Mouse (Mus musculus): Measurements from ENCODE around the gene Cxcr1. TPM values are rescaled to one million over a fixed set of nuclear protein-coding genes. Genes with fewer than 3 reads are reported as not detected.

Cxcr1 gene
- total RNA-seq, 1 experiment from 2014 or later: 0.15 TPM

- ATAC-seq (replicated peaks in 1 of 2; ENCODE audit: insufficient read depth in 1 of 2, low FRiP score in 2 of 2, low TSS enrichment in 1 of 2, low read depth in 1 of 2, poor library complexity in 2 of 2, severe bottlenecking in 2 of 2): no peak
Observed at GRCm38 (mm10) chr1:74201048-74201844, 6.8 kb upstream of the Cxcr1 start.

DNA sequence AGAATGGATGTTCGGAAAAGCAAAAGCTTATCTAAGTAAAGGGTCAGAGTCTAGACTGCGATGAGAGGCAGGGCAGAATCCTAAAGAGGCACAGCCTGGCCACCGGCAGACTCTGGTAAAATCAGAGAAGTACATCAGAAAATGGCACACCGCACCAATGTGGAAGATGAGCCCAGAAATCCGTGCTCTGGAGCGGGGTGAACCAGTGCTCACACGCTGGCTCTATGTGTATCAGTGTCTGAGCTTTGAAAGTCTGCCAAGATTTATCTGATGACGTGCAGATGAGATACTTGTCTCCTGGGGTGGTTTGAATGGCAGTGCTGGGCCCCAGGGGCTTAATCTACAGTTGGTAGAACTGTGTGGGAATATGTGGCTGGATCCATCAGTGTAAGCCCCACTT lies 4.6 kb upstream of the Cxcr1 start:
- no peak for ATAC-seq (replicated peaks in 1 of 2; ENCODE audit: insufficient read depth in 1 of 2, low FRiP score in 2 of 2, low TSS enrichment in 1 of 2, low read depth in 1 of 2, poor library complexity in 2 of 2, severe bottlenecking in 2 of 2)

- no peak for ATAC-seq (replicated peaks in 1 of 2; ENCODE audit: insufficient read depth in 1 of 2, low FRiP score in 2 of 2, low TSS enrichment in 1 of 2, low read depth in 1 of 2, poor library complexity in 2 of 2, severe bottlenecking in 2 of 2)
Observed at GRCm38 (mm10) chr1:74197726-74198470, 3.5 kb upstream of the Cxcr1 start.

DNA sequence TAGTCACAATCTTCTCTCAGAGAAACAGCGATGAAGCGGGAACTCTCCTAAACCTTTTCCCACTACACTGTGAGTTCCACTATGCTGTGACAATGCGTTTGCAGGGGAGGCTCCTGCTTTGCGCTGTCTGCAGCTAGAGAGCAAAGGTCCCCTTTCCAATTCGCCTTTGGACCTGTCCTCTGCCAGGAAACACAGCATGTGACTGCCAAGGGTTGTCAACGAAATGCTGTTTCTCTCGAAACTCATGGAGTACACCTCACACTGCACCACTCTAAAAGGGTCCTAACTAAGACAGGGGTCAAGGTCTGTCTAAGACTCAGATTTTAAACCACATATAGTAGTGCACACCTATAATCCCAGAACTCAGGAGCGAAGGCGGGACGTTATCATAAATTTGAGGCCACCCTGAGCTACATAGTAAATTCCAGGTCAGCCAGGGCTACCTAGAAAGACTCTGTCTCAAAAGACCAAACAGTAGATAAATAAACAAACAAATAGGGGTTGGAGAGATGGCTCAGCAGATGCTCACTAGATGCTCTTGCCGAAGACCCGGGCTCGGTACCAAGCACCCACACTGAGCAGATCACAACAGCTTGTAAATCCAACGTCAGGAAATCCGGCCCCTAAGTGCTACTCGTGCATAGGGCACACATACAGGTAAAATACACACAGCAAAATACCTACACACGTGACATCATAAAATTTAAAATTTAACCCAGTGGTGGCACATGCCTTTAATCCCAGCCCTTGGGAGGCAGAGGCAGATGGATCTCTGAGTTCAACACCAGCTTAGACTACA lies 2.4 kb upstream of the Cxcr1 start:
- ATAC-seq (replicated peaks in 1 of 2; ENCODE audit: insufficient read depth in 1 of 2, low FRiP score in 2 of 2, low TSS enrichment in 1 of 2, low read depth in 1 of 2, poor library complexity in 2 of 2, severe bottlenecking in 2 of 2): no peak

- ATAC-seq (replicated peaks in 1 of 2; ENCODE audit: insufficient read depth in 1 of 2, low FRiP score in 2 of 2, low TSS enrichment in 1 of 2, low read depth in 1 of 2, poor library complexity in 2 of 2, severe bottlenecking in 2 of 2): peak; percentile 81 to 82
Observed at GRCm38 (mm10) chr1:74195961-74196360, 1.5 kb upstream of the Cxcr1 start.

- no peak for ATAC-seq (replicated peaks in 1 of 2; ENCODE audit: insufficient read depth in 1 of 2, low FRiP score in 2 of 2, low TSS enrichment in 1 of 2, low read depth in 1 of 2, poor library complexity in 2 of 2, severe bottlenecking in 2 of 2)
Observed at GRCm38 (mm10) chr1:74192711-74193110, 1.7 kb downstream of the Cxcr1 start.

- no peak for ATAC-seq (replicated peaks in 1 of 2; ENCODE audit: insufficient read depth in 1 of 2, low FRiP score in 2 of 2, low TSS enrichment in 1 of 2, low read depth in 1 of 2, poor library complexity in 2 of 2, severe bottlenecking in 2 of 2)
Observed at GRCm38 (mm10) chr1:74190471-74190870, 4.0 kb downstream of the Cxcr1 start.

GRCm38 (mm10) chr1:74183006-74183405 lies 11.4 kb downstream of the Cxcr1 start:
- ATAC-seq (replicated peaks in 1 of 2; ENCODE audit: insufficient read depth in 1 of 2, low FRiP score in 2 of 2, low TSS enrichment in 1 of 2, low read depth in 1 of 2, poor library complexity in 2 of 2, severe bottlenecking in 2 of 2): no peak

- ATAC-seq (replicated peaks in 1 of 2; ENCODE audit: insufficient read depth in 1 of 2, low FRiP score in 2 of 2, low TSS enrichment in 1 of 2, low read depth in 1 of 2, poor library complexity in 2 of 2, severe bottlenecking in 2 of 2): no peak
Observed at GRCm38 (mm10) chr1:74181462-74181861, 13.0 kb downstream of the Cxcr1 start.

DNA sequence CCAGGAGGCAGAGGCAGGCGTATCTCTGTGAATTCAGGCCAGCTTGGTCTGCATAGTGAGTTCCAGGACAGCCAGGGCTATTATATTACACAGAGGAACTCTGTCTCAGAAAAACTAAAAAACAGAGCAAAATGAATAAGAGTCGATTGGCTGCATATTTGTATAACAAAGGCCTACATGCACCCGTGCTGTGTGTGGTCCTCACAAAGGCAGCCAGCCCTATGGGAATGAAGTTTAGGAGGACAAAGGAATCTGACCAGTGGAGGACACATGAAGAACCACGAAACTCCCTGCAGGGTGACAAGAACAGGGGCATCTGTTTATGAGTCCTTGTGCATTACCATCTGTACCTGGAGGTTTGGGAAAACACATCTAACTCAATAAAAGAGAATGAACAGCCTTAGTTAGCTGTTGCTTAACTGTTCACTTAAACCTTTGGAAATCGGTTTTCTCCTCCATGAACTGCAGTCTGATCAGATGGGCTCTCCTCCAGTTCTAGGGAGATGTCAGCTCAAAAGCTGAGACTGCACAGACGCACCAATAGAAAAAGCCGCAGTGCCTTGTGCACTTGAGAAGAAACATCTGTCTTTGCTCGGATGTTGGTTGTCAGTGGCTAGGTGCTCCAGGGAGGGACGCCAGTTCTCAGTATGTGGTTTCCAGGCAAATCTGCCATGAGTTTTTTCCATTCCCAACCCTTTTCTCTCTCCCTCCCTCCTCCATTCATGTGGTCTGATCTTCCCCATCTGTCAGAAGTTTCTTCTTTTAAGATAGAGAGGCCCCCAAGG lies 14.6 kb downstream of the Cxcr1 start:
- ATAC-seq (replicated peaks in 1 of 2; ENCODE audit: insufficient read depth in 1 of 2, low FRiP score in 2 of 2, low TSS enrichment in 1 of 2, low read depth in 1 of 2, poor library complexity in 2 of 2, severe bottlenecking in 2 of 2): peak; percentile 19 to 40; a peak in 2 of 4 replicates

- ATAC-seq (replicated peaks in 1 of 2; ENCODE audit: insufficient read depth in 1 of 2, low FRiP score in 2 of 2, low TSS enrichment in 1 of 2, low read depth in 1 of 2, poor library complexity in 2 of 2, severe bottlenecking in 2 of 2): peak; percentile 64 to 84
Observed at GRCm38 (mm10) chr1:74178618-74179017, 15.8 kb downstream of the Cxcr1 start.

DNA sequence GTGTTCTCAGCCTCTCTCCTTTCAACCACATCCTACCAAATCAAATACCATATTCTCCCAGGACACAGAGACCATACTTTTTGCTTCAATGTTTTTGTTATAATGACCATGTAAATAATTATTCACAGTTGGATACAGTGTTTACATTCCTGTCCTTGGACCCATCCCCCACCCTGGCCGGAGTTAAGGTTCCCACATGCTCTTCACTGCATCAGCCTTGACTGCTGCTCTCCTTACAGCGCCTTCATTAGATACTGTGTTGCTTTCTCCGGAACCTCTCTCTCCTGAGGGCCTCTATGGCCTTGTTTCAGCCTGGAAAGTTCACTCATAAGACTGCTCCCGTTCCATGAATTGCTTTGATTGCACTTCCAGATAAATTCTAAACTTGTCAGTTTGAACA lies 18.7 kb downstream of the Cxcr1 start:
- no peak for ATAC-seq (replicated peaks in 1 of 2; ENCODE audit: insufficient read depth in 1 of 2, low FRiP score in 2 of 2, low TSS enrichment in 1 of 2, low read depth in 1 of 2, poor library complexity in 2 of 2, severe bottlenecking in 2 of 2)

DNA sequence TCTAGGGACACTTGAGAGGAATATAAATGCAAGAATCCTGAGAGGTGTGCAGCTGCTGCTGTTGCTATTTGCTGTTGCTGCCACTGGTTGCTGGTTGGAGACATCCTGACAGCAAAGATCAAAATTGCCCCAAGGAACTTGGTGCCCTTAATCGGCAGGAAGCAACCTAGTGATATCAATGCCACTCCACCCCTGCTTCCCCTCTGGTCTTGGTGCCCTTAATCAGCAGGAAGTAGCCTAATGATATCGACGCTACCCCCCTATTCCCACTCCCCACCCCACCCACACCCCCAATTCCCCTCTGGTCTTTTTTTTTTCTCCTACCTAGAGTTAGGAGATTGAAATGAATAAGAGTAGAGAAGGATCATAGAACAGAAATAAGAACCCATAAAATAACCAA lies 21.7 kb downstream of the Cxcr1 start:
- ATAC-seq (replicated peaks in 1 of 2; ENCODE audit: insufficient read depth in 1 of 2, low FRiP score in 2 of 2, low TSS enrichment in 1 of 2, low read depth in 1 of 2, poor library complexity in 2 of 2, severe bottlenecking in 2 of 2): peak; percentile 62 to 69

DNA sequence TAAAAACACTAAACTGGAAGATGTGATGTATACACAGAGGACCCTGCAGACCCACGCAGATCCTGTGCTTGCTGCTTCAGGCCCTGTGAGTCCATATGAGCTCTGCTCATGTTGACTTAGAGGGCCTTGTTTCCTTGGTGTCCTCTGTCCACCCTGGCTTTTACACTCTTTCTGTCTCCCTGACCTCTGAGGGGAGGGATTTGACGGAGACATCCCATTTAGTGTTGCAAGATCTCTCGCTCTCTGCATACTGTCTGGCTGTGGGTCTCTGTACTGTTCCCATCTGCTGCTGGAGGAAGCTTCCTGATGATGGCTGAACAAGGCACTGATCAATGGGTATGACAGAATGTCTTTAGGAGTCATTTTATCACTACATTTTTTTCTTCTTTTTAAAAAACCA lies 24.7 kb downstream of the Cxcr1 start:
- ATAC-seq (replicated peaks in 1 of 2; ENCODE audit: insufficient read depth in 1 of 2, low FRiP score in 2 of 2, low TSS enrichment in 1 of 2, low read depth in 1 of 2, poor library complexity in 2 of 2, severe bottlenecking in 2 of 2): no peak

DNA sequence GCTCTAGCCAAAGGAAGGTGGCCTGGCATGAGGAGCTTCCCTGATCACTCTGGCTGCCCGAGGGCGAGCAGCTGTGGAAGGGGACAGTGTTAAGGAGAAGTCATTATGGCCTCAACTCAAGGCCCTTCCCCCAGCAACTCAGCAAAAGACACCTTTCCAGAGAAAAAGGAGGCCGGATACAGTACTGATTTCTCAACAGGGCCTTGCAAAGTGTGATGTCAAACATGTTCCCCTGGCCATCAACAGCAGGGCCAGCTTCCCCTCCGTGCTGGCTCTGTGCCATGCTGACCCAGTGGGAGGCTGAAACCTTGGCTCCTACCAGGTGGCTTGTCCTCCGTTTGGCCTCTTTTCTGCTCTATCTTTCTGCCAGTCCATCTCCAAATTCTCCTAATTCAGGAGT lies 27.3 kb downstream of the Cxcr1 start:
- ATAC-seq (replicated peaks in 1 of 2; ENCODE audit: insufficient read depth in 1 of 2, low FRiP score in 2 of 2, low TSS enrichment in 1 of 2, low read depth in 1 of 2, poor library complexity in 2 of 2, severe bottlenecking in 2 of 2): peak; percentile 67 to 74; a peak in 2 of 4 replicates

DNA sequence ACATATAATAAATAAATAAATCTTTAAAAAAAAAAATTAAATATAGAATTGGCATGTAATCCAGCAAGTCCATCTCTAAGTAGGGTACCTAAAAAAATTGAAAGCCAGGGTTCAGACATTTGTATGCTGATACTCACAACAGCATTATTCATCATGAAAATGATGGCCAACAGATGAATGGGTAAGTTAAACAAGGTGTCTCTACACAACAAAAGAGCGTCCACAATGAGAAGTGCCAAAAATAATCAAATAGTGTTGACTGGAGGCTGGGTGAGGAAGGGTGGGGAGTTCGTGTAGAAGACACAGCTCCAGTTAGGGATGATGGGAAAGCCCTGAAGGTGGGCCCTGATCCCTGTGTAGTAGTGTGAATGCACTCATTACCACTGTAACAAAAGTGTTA lies 34.4 kb downstream of the Cxcr1 start:
- ATAC-seq (replicated peaks in 1 of 2; ENCODE audit: insufficient read depth in 1 of 2, low FRiP score in 2 of 2, low TSS enrichment in 1 of 2, low read depth in 1 of 2, poor library complexity in 2 of 2, severe bottlenecking in 2 of 2): no peak

DNA sequence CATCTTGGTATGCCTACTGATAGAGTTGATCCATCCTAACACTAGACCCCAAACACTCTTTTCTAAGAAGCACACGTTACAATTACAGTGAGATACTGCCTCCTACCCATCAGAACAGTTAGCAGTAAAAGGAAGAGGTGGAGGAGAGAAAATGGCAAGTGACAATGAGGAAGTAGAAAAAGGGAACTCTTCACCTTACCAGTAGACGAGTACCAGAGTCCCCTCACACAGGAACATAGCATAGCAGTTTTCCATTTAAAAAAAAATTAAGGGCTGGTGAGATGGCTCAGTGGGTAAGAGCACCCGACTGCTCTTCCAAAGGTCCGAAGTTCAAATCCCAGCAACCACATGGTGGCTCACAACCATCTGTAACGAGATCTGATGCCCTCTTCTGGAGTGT lies 34.8 kb downstream of the Cxcr1 start:
- peak; percentile 68 to 73; a peak in 3 of 4 replicates for ATAC-seq (replicated peaks in 1 of 2; ENCODE audit: insufficient read depth in 1 of 2, low FRiP score in 2 of 2, low TSS enrichment in 1 of 2, low read depth in 1 of 2, poor library complexity in 2 of 2, severe bottlenecking in 2 of 2)
